Mouse (Mus musculus): ENCODE measurements around the gene Yif1b. TPM values are rescaled to one million over a fixed set of nuclear protein-coding genes. Genes with fewer than 3 reads are reported as not detected.

The Yif1b gene
- total RNA-seq, 2 experiments from 2014 or later, result 48.4 to 50.9 TPM

DNA sequence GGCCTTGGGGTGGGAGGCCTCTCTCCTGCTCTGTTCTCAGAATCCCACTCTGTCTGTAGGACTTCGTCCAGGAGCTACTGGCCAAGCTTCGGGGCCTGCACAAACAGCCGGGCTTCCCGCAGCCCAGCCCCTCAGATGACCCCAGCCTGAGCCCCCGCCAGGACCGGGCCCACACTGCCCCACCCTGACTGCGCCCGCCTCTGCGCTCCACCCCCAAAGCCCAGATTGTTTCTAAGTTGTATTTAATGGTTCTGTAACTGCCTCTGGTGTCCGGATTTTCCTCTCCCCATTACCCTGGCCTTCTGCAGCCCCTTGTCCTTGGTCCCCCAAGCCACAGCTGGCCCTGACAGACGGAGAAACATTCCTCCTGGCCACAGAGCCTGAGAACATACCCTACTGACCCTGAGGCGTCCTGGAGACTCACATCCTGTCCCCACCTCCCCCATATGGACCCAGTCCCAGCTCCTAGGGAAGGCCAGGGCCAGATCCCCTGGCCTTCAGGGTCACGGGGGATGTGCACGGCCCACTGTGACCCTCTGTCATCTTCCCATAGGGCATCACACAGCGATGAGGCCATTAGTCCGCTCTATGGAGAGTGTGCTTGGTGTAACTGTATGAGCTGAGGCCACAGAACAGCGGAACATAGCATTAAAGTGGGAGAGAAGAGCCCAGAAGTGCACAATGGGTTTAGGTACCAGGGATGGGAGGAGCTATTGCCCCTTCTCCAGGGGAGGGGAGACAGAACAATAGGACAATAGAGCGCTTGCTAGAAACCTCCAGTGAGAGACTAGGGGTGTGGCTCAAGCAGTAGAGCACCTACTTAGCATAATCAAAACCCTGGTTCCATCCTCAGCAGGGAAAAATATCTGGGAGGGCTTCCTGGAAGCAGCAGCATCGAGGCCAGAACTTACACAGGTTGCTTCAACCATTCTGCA lies 55.3 kb downstream of the Yif1b start:
- intact Hi-C loops (cut with DNase I), result loop anchor here (10.0 kb wide), 1 partner anchor 169 kb away; the partner anchor contains the start of gene Ryr1
- no peak for DNase-seq (ENCODE audit: low spot score in 2 of 2)

DNA sequence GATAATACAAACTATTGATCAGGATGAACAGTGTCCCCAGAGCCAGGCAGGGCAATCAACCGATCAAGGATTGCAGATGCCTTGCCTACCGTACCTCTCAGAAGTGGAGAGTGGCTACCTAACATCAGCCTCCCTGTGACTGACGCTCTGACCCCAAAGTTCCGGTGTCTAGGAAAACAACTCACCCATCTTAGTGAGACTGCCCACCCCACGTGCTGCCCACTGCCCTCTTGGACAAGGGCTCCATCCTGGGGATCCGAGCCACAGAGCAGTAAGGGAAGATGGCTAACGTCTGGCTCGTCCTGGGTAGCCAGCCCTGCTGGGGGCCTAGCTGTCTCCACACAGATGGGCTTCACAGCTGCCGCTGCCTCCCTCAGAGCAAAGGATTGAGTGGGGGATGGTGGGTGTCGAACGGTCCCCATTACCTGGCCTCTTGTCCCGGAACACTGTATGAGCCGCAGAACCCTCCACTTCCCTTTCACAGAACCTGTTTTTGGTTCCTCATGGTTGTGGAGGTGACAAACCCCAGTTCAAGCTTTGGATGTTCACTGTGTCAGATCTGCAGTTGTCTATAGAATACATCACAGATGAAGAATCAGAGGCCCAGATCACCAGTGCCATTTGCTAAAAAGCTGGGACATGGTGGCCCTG lies 56.1 kb downstream of the Yif1b start:
- no peak for DNase-seq (ENCODE audit: low spot score in 2 of 2)
- intact Hi-C loops (cut with DNase I), result loop anchor here (10.0 kb wide), 1 partner anchor 169 kb away; the partner anchor contains the start of gene Ryr1

DNA sequence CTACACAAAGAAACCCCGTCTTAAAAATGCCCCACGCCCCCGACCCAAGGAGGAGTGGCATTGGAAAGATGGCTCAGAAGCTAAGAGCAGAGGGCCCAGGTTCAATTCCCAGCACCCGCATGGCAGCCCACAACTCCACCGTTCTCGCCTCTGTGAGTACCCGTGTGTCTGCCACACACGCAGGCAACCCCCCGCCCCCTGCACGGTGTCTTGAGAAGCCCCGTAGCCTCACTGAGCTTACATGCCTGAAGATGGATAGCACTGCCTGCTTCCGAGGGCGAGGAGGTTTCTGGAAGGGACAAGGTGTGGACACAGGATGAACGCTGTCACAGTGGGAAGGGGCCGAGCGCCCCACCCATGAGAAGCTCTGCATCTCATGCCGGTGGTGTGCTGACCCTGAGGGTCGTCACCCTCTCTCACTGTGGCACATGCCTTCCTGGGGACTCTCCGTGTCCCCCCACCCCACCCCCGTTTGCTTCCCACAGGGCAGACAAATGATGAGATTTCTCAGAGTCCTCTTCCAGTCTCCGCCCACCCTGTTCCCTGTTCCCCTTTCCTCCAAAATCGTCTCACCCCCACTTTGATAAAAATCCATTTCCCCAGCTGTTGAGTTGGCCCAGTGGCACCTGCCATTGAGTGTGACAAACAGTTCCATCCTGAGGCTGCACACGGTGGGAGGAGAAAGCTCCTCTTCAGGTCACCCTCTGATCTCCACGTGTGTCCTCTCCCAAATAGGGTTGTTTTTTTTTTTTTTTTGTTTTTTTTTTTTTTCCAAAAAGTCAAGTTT lies 57.9 kb downstream of the Yif1b start:
- no peak for DNase-seq (ENCODE audit: low spot score in 2 of 2)
- intact Hi-C loops (cut with DNase I), result loop anchor here (2.0 to 10.0 kb wide), 3 partner anchors 49 to 243 kb away; partner anchors contain the start of gene Ryr1

DNA sequence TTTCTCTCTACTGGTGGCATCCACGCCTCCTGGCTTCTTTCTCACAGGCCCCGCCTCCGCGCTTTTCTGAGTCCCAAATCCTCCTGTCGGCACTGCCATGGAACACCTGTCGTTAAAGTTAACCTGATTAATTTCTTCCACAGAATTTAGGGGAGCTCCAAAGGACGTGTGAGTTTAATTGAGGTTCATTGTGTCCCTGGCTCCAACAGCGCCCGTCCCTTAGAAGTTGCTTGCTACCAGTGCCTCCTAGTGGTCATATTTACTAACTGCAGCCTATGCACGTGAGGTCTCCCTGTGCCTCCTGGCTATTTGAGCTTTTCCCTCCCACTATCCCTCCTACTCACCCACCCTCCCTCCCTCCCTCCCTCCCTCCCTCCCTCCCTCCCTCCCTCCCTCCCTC lies 58.9 kb downstream of the Yif1b start:
- peak in 1 of 2 experiments; percentile 76 for DNase-seq (ENCODE audit: low spot score in 2 of 2)
- intact Hi-C loops (cut with DNase I), result loop anchor here (2.0 to 10.0 kb wide), 3 partner anchors 50 to 244 kb away; partner anchors contain the start of gene Ryr1

Other genes starting within 250 kb of the Yif1b start
- gene Ryr1, start 113.2 kb upstream of the Yif1b start, total RNA-seq (2021), result 1 to 10 TPM; 6.1 to 8.2 TPM
- 1 to 10 TPM; 1.8 to 2.2 TPM for gene Rasgrp4, start 103.5 kb upstream of the Yif1b start, total RNA-seq (2021)
- 10 to 100 TPM; 32.7 to 37.5 TPM for gene Fam98c, start 82.1 kb upstream of the Yif1b start, total RNA-seq (2021)
- 1 to 10 TPM in 1 of 2 experiments, under 1 TPM in 1; 0.92 to 1.2 TPM for gene Ggn, start 68.1 kb upstream of the Yif1b start, total RNA-seq (2021)
- gene Spred3, start 67.9 kb upstream of the Yif1b start, total RNA-seq (2021), result 10 to 100 TPM; 45.7 to 48.0 TPM
- gene Psmd8, start 57.6 kb upstream of the Yif1b start, total RNA-seq (2021), result 100 to 1,000 TPM; 161 to 165 TPM
- gene Catsperg1, start 24.3 kb upstream of the Yif1b start, total RNA-seq (2021), result 1 to 10 TPM; 1.3 to 1.5 TPM
- 1 to 10 TPM; 3.0 to 3.5 TPM for gene Kcnk6, start 5.8 kb upstream of the Yif1b start, total RNA-seq (2021)
- gene 2200002D01Rik, start 10.1 kb downstream of the Yif1b start, total RNA-seq (2021), result not detected
- gene Spint2, start 43.6 kb downstream of the Yif1b start, total RNA-seq (2021), result 10 to 100 TPM; 11.5 to 19.4 TPM
- 1 to 10 TPM; 6.6 to 8.0 TPM for gene Ppp1r14a, start 51.0 kb downstream of the Yif1b start, total RNA-seq (2021)
- 100 to 1,000 TPM in 1 of 2 experiments, 10 to 100 TPM in 1; 97.6 to 105 TPM for gene Dpf1, start 65.6 kb downstream of the Yif1b start, total RNA-seq (2021)